Mouse (Mus musculus): ENCODE measurements at regions not wholly inside any gene's neighbourhood (a gene's known extent, or its start where the extent isn't known, plus 50 kb on each side); places are given as distances from the start of the nearest gene placed in this dataset.

DNA sequence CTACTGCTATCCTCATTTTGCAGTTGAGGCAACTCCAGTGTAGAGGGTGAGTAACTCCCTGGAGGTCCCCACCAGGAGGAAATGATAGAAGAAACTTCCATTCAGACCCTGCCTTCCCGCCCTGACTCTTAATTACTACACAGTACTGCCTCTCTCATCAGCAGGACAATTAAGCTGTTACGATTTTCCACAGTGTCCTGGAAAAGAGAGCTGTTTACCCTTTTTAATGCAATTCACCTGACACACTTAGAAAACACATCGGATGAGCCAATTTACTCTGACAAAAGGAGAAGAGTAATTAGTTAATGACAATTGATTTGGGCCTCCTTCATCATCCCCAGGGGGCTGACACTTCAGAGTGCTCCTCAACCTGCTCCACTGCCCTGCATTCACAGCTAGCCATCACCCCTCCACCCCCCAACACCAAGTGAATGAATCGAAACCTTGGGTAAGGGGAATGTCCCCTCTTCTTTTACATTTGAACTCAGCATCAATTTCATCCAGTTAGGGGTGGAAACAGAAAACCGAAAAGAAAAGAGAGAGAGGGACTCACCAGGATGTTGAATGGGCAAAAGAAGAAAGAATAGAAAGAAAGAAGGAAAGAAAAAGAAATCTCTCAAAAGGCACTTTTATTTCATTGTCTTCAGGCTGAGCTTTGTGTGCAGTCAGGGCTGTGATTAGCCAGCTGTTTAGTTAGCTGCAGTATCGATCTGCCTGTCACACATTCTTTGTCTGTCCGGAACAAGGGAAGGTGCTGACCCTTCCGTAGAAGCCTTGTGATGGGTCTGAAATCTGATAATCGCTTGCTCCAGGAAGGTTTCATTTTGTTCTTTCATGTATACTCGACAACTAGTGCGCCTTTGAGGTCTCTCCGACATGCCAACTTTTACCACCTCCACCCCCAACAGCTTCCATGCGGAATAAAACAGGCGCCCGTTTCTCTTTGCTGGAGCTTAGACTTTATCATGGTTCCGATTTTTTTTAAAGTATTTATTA is 482.6 kb upstream of the Tenm4 start:
- Histone ChIP-seq H3K9me3 (replicated peaks; ENCODE audit: insufficient read depth, low read length) (no peaks in the 10 kb centered on the region), H3K36me3 (ENCODE audit: control insufficient read depth in 1 of 2, insufficient read depth in 2 of 2, low read length in 2 of 2) (no peaks in the 10 kb centered on the region), H3K27ac (ENCODE audit: control insufficient read depth, low read depth, low read length) (no peak overlapping the region), H3K4me3 (ENCODE audit: control insufficient read depth in 1 of 2, insufficient read depth in 1 of 2, low read depth in 2 of 2, low read length in 2 of 2) (no peak overlapping the region), H3K4me1 (ENCODE audit: control insufficient read depth in 1 of 2, insufficient read depth in 2 of 2, low read length in 2 of 2) (no peaks in the 10 kb centered on the region), H3K9ac (ENCODE audit: control insufficient read depth, low read depth, low read length, poor library complexity, severe bottlenecking) (no peak overlapping the region), H3K79me2 (ENCODE audit: control insufficient read depth, insufficient read depth, low read length, poor library complexity) (no peaks in the 10 kb centered on the region), H3K27me3 (ENCODE audit: control insufficient read depth in 1 of 2, insufficient read depth in 2 of 2, low read length in 2 of 2) (no peaks in the 10 kb centered on the region)
- no peak for DNase-seq (ENCODE audit: low read depth, low spot score)
- TF ChIP-seq E2F4 (IDR thresholded peaks at IDR 0.05; ENCODE audit: borderline replicate concordance, low read depth, low read length), result no peak

DNA sequence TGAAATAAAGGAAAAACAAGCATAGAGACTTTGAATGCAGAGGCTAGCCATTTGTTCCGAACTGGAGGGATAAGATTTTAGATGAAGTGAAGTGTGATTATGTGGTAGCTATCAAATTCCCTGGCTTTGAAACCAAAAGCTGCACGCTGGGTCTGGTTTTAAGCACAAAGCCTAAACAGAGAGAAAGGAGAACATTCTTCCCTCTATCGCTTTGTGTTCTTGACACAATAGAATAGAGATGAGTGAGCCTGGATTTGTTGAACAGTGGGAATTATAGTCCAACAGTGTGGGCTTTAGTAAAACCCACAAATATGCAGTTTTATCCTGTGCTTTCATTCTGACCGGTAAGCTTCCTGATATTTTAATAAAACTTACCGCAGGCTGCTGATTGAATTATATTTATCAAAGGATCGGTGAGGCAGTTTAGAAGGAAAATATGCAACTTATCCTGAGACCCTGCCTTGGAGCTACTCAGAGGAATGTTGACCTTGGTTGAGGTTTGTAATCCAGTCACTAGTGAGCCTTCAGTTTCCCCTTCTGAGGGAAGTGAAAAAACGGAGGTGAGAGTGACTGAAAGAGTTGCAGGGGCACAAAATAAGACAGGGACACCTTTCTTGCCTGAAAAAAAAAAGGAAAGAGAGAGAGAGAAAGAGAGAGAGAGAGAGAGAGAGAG is 481.7 kb upstream of the Tenm4 start:
- Histone ChIP-seq H3K27me3 (ENCODE audit: control insufficient read depth in 1 of 2, insufficient read depth in 2 of 2, low read length in 2 of 2) (no peaks in the 10 kb centered on the region), H3K9me3 (replicated peaks; ENCODE audit: insufficient read depth, low read length) (no peaks in the 10 kb centered on the region), H3K79me2 (ENCODE audit: control insufficient read depth, insufficient read depth, low read length, poor library complexity) (no peaks in the 10 kb centered on the region), H3K27ac (ENCODE audit: control insufficient read depth, low read depth, low read length) (no peak overlapping the region), H3K4me3 (ENCODE audit: control insufficient read depth in 1 of 2, insufficient read depth in 1 of 2, low read depth in 2 of 2, low read length in 2 of 2) (no peak overlapping the region), H3K9ac (ENCODE audit: control insufficient read depth, low read depth, low read length, poor library complexity, severe bottlenecking) (no peak overlapping the region), H3K36me3 (ENCODE audit: control insufficient read depth in 1 of 2, insufficient read depth in 2 of 2, low read length in 2 of 2) (no peaks in the 10 kb centered on the region), H3K4me1 (ENCODE audit: control insufficient read depth in 1 of 2, insufficient read depth in 2 of 2, low read length in 2 of 2) (no peaks in the 10 kb centered on the region)
- DNase-seq (ENCODE audit: low read depth, low spot score), result no peak
- TF ChIP-seq NRF1 (IDR thresholded peaks at IDR 0.05; ENCODE audit: insufficient read depth, low read depth, low read length, poor library complexity, severe bottlenecking) (no peak), MAX (IDR thresholded peaks at IDR 0.05; ENCODE audit: low read length) (no peak), MEF2A (IDR thresholded peaks at IDR 0.05; ENCODE audit: extremely low read depth, insufficient replicate concordance, low read depth, low read length, poor library complexity, severe bottlenecking) (no peak), ZKSCAN1 (IDR thresholded peaks at IDR 0.05; ENCODE audit: low read depth, low read length) (no peak)

DNA sequence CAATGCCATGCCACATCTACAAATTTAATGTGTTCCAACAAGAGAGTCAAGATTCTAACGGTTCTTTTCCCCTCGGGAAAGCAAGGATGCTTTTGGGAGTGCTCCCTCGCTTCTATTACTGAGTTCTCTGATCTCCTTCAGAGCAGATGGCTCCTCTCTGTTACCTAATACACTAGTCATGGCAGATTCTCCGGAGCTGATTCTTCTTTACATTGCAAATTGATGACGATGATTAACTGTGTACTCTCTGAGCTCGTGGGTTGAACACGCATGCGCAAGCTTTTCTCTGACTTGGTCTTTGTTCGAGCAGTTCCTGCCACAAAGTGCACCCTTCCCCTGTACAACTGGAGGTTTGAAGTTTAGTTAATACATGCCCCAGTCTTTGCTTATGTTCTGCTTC is 471.5 kb upstream of the Tenm4 start:
- no peak overlapping the region for H3K9ac ChIP-seq (ENCODE audit: control insufficient read depth, low read depth, low read length, poor library complexity, severe bottlenecking)
- no peaks in the 10 kb centered on the region for H3K9me3 ChIP-seq (replicated peaks; ENCODE audit: insufficient read depth, low read length)
- H3K4me1 ChIP-seq (ENCODE audit: control insufficient read depth in 1 of 2, insufficient read depth in 2 of 2, low read length in 2 of 2), result no peaks in the 10 kb centered on the region
- no peaks in the 10 kb centered on the region for H3K36me3 ChIP-seq (ENCODE audit: control insufficient read depth in 1 of 2, insufficient read depth in 2 of 2, low read length in 2 of 2)
- no peak for DNase-seq (ENCODE audit: low read depth, low spot score)
- no peak overlapping the region for H3K27ac ChIP-seq (ENCODE audit: control insufficient read depth, low read depth, low read length)
- TF ChIP-seq MAX (IDR thresholded peaks at IDR 0.05; ENCODE audit: low read length) (no peak), BHLHE40 (IDR thresholded peaks at IDR 0.05; ENCODE audit: borderline replicate concordance, low read depth, low read length) (no peak), TCF12 (IDR thresholded peaks at IDR 0.05; ENCODE audit: low read depth, low read length) (no peak), POLR2A (IDR thresholded peaks at IDR 0.05; ENCODE audit: control insufficient read depth in 1 of 2, insufficient read depth in 1 of 2, low read depth in 1 of 2, low read length in 2 of 2, poor library complexity in 1 of 2) (no peak), SIN3A (IDR thresholded peaks at IDR 0.05; ENCODE audit: low read length) (no peak), POLR2AphosphoS2 (IDR thresholded peaks at IDR 0.05; ENCODE audit: low read length) (no peak), USF1 (IDR thresholded peaks at IDR 0.05; ENCODE audit: low read depth, low read length) (no peak)
- H3K27me3 ChIP-seq (ENCODE audit: control insufficient read depth in 1 of 2, insufficient read depth in 2 of 2, low read length in 2 of 2), result no peaks in the 10 kb centered on the region
- no peaks in the 10 kb centered on the region for H3K79me2 ChIP-seq (ENCODE audit: control insufficient read depth, insufficient read depth, low read length, poor library complexity)
- no peak overlapping the region for H3K4me3 ChIP-seq (ENCODE audit: control insufficient read depth in 1 of 2, insufficient read depth in 1 of 2, low read depth in 2 of 2, low read length in 2 of 2)
